Mouse (Mus musculus): ENCODE measurements around the gene Prkg1. TPM values are rescaled to one million over a fixed set of nuclear protein-coding genes. Genes with fewer than 3 reads are reported as not detected.

Gene Prkg1
- total RNA-seq, 1 experiment: 1.5 TPM

DNA sequence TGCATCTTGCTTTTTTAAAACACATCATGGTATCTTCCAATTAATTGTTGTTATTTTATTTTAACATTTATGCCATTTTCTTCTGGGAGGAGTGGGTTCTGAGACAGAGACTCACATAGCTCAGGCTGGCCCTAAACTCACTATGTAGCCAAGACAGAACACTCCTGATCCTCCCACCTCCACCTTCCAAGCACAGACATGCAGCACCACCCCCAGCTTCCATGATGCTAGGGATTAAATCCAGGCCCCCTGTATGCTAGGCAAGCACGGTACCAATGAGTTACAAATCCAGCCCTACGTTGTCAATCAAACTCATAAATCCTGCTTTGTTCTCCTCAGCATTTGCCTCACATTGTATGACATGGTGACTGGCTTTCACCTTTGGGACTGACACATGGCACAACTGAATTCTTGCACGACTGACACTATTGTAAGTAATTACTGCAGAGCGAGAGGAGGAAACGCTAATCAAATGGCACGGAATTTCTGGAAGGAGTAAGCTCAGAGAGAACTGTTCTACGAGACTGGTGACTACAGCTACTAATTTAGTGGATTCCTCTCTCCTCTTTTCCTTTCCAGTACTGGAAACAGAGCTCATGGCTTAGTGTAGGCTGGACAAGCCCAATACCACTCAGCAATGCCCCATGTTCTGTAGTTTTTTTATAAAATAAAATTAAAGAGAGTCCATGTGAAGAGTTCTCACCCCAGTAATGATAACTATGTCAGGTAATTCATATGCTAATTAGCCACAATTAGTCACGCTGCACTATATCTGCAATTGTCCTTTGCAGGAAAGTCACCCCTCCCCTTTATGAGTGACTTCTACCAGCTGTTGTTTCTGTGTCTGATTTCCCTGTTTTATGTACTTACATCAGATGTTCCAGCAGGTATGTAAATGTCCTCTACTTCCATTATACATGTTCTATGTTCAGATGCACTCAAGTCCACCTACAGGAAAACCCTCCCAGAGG lies 133.6 kb downstream of the Prkg1 start:
- Histone ChIP-seq H3K4me1 (ENCODE audit: control insufficient read depth in 2 of 2, insufficient read depth in 2 of 2, low read length in 2 of 2, poor library complexity in 1 of 2) (no peaks in the 10 kb centered on the region), H3K4me3 (ENCODE audit: insufficient read depth in 1 of 2, low read depth in 1 of 2, low read length in 2 of 2, poor library complexity in 1 of 2, severe bottlenecking in 1 of 2) (no peak overlapping the region), H3K9me3 (ENCODE audit: control insufficient read depth, insufficient read depth, low read depth, low read length) (no peaks in the 10 kb centered on the region), H3K27ac (ENCODE audit: insufficient read depth, low read depth, low read length, poor library complexity, severe bottlenecking) (no peak overlapping the region), H3K9ac (ENCODE audit: insufficient read depth, low read depth, low read length, poor library complexity, severe bottlenecking) (no peak overlapping the region), H3K36me3 (ENCODE audit: control insufficient read depth, insufficient read depth, low read length, poor library complexity, severe bottlenecking) (no peaks in the 10 kb centered on the region)
- in situ Hi-C loops (cut with MboI; ENCODE audit: low sequenced_read_pairs in 2 of 2, unreplicated experiment in 2 of 2): no loop called here
- no peak for TF ChIP-seq HCFC1 (IDR thresholded peaks at IDR 0.05; ENCODE audit: borderline replicate concordance, insufficient read depth, low read length)
- no peak for TF ChIP-seq CHD2 (IDR thresholded peaks at IDR 0.05; ENCODE audit: low read depth, low read length)
- no peak for TF ChIP-seq ZNF384 (IDR thresholded peaks at IDR 0.05; ENCODE audit: low read depth, low read length)
- TF ChIP-seq MAFK (IDR thresholded peaks at IDR 0.05; ENCODE audit: insufficient read depth, low read depth, low read length): no peak
- no peak for TF ChIP-seq ZC3H11A (IDR thresholded peaks at IDR 0.05; ENCODE audit: borderline replicate concordance, low read depth, low read length)
- no peak for DNase-seq (ENCODE audit: low read depth, low spot score)

DNA sequence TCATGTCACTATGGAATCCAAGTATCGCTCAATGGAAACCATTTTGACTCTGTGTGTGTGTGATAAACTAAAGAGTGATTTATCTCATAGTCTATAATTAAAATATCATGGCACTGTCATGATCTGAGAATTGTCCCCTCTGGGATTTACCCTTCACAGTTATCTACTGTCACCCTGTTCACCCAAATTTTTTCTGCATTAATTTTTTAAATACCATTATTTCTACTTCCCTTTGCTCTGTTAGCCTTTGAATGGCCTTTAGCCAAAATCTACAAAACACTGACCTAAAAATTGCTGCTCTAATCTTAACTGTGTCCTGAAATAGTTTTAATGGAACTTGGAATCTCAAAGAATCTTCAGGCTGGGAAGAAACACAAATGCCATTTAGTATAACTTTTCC lies 143.1 kb downstream of the Prkg1 start:
- Histone ChIP-seq H3K9me3 (ENCODE audit: control insufficient read depth, insufficient read depth, low read depth, low read length) (no peaks in the 10 kb centered on the region), H3K4me1 (ENCODE audit: control insufficient read depth in 2 of 2, insufficient read depth in 2 of 2, low read length in 2 of 2, poor library complexity in 1 of 2) (no peaks in the 10 kb centered on the region), H3K36me3 (ENCODE audit: control insufficient read depth, insufficient read depth, low read length, poor library complexity, severe bottlenecking) (no peaks in the 10 kb centered on the region), H3K4me3 (ENCODE audit: insufficient read depth in 1 of 2, low read depth in 1 of 2, low read length in 2 of 2, poor library complexity in 1 of 2, severe bottlenecking in 1 of 2) (no peak overlapping the region), H3K9ac (ENCODE audit: insufficient read depth, low read depth, low read length, poor library complexity, severe bottlenecking) (no peak overlapping the region), H3K27ac (ENCODE audit: insufficient read depth, low read depth, low read length, poor library complexity, severe bottlenecking) (no peak overlapping the region)
- TF ChIP-seq CHD2 (IDR thresholded peaks at IDR 0.05; ENCODE audit: low read depth, low read length) (no peak), ZC3H11A (IDR thresholded peaks at IDR 0.05; ENCODE audit: borderline replicate concordance, low read depth, low read length) (no peak), ZNF384 (IDR thresholded peaks at IDR 0.05; ENCODE audit: low read depth, low read length) (no peak)
- in situ Hi-C loops (cut with MboI; ENCODE audit: low sequenced_read_pairs in 2 of 2, unreplicated experiment in 2 of 2): no loop called here
- DNase-seq (ENCODE audit: low read depth, low spot score): no peak

DNA sequence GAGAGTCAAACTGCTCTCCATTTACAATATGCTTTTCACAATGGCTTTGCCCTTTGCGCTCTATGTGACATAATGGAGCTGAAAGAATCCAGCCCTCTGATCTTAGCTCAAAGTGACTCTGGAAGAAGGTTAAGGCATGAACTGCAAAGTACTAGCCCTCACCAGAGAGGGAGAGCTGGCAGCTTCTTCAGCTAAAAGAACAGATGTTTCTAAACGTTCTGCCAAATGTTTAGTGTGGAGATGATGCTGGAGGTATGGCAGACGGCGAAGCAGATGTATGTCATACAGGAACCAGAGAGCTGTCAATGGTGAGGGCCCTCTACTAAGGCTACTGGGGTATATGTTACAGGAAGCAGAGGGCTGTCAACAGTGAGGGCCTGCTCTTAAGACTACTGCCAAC lies 148.0 kb downstream of the Prkg1 start:
- no peak for DNase-seq (ENCODE audit: low read depth, low spot score)
- Histone ChIP-seq H3K4me3 (ENCODE audit: insufficient read depth in 1 of 2, low read depth in 1 of 2, low read length in 2 of 2, poor library complexity in 1 of 2, severe bottlenecking in 1 of 2) (no peak overlapping the region), H3K4me1 (ENCODE audit: control insufficient read depth in 2 of 2, insufficient read depth in 2 of 2, low read length in 2 of 2, poor library complexity in 1 of 2) (no peaks in the 10 kb centered on the region), H3K27ac (ENCODE audit: insufficient read depth, low read depth, low read length, poor library complexity, severe bottlenecking) (no peak overlapping the region), H3K9ac (ENCODE audit: insufficient read depth, low read depth, low read length, poor library complexity, severe bottlenecking) (no peak overlapping the region), H3K36me3 (ENCODE audit: control insufficient read depth, insufficient read depth, low read length, poor library complexity, severe bottlenecking) (no peaks in the 10 kb centered on the region), H3K9me3 (ENCODE audit: control insufficient read depth, insufficient read depth, low read depth, low read length) (no peaks in the 10 kb centered on the region)
- in situ Hi-C loops (cut with MboI; ENCODE audit: low sequenced_read_pairs in 2 of 2, unreplicated experiment in 2 of 2): no loop called here
- TF ChIP-seq MAFK (IDR thresholded peaks at IDR 0.05; ENCODE audit: insufficient read depth, low read depth, low read length): no peak
- TF ChIP-seq HCFC1 (IDR thresholded peaks at IDR 0.05; ENCODE audit: borderline replicate concordance, insufficient read depth, low read length): no peak
- TF ChIP-seq CHD2 (IDR thresholded peaks at IDR 0.05; ENCODE audit: low read depth, low read length): no peak
- no peak for TF ChIP-seq ZNF384 (IDR thresholded peaks at IDR 0.05; ENCODE audit: low read depth, low read length)
- no peak for TF ChIP-seq ZC3H11A (IDR thresholded peaks at IDR 0.05; ENCODE audit: borderline replicate concordance, low read depth, low read length)

DNA sequence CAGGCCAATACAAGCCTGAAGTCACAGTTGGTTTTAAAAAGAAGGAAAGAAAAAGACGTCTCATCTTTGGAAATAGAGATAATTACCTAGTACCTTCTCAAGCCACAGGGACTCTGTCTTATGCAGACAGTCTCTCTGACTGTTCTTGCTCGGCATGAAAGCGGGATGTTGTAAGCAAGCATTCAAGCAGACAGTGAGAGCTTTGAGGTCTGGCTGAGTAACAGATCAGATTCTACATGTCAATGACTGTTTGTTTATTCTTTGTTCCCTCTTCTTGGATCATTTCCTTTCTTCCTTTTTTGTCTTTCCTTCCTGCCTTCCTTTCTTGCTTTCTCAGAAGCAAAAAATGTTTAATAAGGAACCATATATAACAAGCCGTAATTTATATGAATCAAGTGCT lies 148.7 kb downstream of the Prkg1 start:
- Histone ChIP-seq H3K36me3 (ENCODE audit: control insufficient read depth, insufficient read depth, low read length, poor library complexity, severe bottlenecking) (no peaks in the 10 kb centered on the region), H3K4me1 (ENCODE audit: control insufficient read depth in 2 of 2, insufficient read depth in 2 of 2, low read length in 2 of 2, poor library complexity in 1 of 2) (no peaks in the 10 kb centered on the region), H3K9me3 (ENCODE audit: control insufficient read depth, insufficient read depth, low read depth, low read length) (no peaks in the 10 kb centered on the region), H3K4me3 (ENCODE audit: insufficient read depth in 1 of 2, low read depth in 1 of 2, low read length in 2 of 2, poor library complexity in 1 of 2, severe bottlenecking in 1 of 2) (no peak overlapping the region), H3K9ac (ENCODE audit: insufficient read depth, low read depth, low read length, poor library complexity, severe bottlenecking) (no peak overlapping the region), H3K27ac (ENCODE audit: insufficient read depth, low read depth, low read length, poor library complexity, severe bottlenecking) (no peak overlapping the region)
- DNase-seq (ENCODE audit: low read depth, low spot score): no peak
- TF ChIP-seq HCFC1 (IDR thresholded peaks at IDR 0.05; ENCODE audit: borderline replicate concordance, insufficient read depth, low read length): no peak
- no peak for TF ChIP-seq ZNF384 (IDR thresholded peaks at IDR 0.05; ENCODE audit: low read depth, low read length)
- no peak for TF ChIP-seq ZC3H11A (IDR thresholded peaks at IDR 0.05; ENCODE audit: borderline replicate concordance, low read depth, low read length)
- TF ChIP-seq MAFK (IDR thresholded peaks at IDR 0.05; ENCODE audit: insufficient read depth, low read depth, low read length): no peak
- TF ChIP-seq CHD2 (IDR thresholded peaks at IDR 0.05; ENCODE audit: low read depth, low read length): no peak
- in situ Hi-C loops (cut with MboI; ENCODE audit: low sequenced_read_pairs in 2 of 2, unreplicated experiment in 2 of 2): no loop called here

Measured in ES-E14 (cell line).